Mouse (Mus musculus) midbrain, embryonic 12.5 days (tissue): ENCODE measurements around the gene Tyms. TPM values are rescaled to one million over a fixed set of nuclear protein-coding genes. Genes with fewer than 3 reads are reported as not detected.

ENCODE experiments used
- ATAC-seq: fragments of 200-750 bp; cut with Nextera tagmentation; 2 replicates; pipeline ENCODE4 v1.8.0; 2017; ENCODE audit warnings: low read depth, moderate TSS enrichment, moderate library complexity; ENCODE audit not compliant: low FRiP score
- H3K27ac ChIP-seq: fragments of 300-500 bp; sonication (generic); replicated peaks from 2 replicates; pipeline ENCODE4 v1.5.1; 2016; ENCODE audit warnings: mild to moderate bottlenecking
- H3K27me3 ChIP-seq: fragments of 300-500 bp; sonication (generic); 2 replicates; pipeline ENCODE4 v1.6.1; 2016; ENCODE audit warnings: mild to moderate bottlenecking
- H3K36me3 ChIP-seq: fragments of 300-500 bp; sonication (generic); 2 replicates; pipeline ENCODE4 v1.6.1; 2016
- H3K4me1 ChIP-seq: fragments of 300-500 bp; sonication (generic); 2 replicates; pipeline ENCODE4 v1.6.1; 2016
- H3K4me2 ChIP-seq: fragments of 300-500 bp; sonication (generic); replicated peaks from 2 replicates; pipeline ENCODE4 v1.6.1; 2016; ENCODE audit warnings: mild to moderate bottlenecking, moderate library complexity
- H3K4me3 ChIP-seq: fragments of 300-500 bp; sonication (generic); 2 replicates; pipeline ENCODE4 v1.5.1; 2016; ENCODE audit warnings: mild to moderate bottlenecking
- H3K9ac ChIP-seq: fragments of 300-500 bp; sonication (generic); replicated peaks from 2 replicates; pipeline ENCODE4 v1.6.1; 2016; ENCODE audit warnings: mild to moderate bottlenecking, moderate library complexity
- H3K9me3 ChIP-seq: fragments of 300-500 bp; sonication (generic); 2 replicates; pipeline ENCODE4 v1.6.1; 2016; ENCODE audit warnings: mild to moderate bottlenecking
- WGBS: fragments of 180-500 bp; shearing (Covaris S2); methylation state at CpG from one replicate; pipeline ENCODE4 v1.1.7; 2016; 5-methylcytosine and 5-hydroxymethylcytosine counted together
- polyA plus RNA-seq: library from polyadenylated mRNA; unstranded; fragments of >200 nt; fragmentation: Nextera tagmentation; extraction: Ambion mirVana; gene quantifications from 2 replicates; pipeline ENCODE4 v1.2.1, GENCODE M21; 2016

Tyms gene
- polyA plus RNA-seq, 1 experiment from 2014 or later = 182 TPM

GRCm38 (mm10) chr5:30012726-30013503 is 60.5 kb downstream of the Tyms start, which contains the start of gene Il6:
TSS of gene Il6 (plus strand) at chr5:30013114.
- no peaks in the 10 kb centered on the region for H3K9me3 ChIP-seq
- 71% methylated on average over 16 of the region's 16 CpGs for WGBS
- H3K27ac ChIP-seq = no peak within 1 kb of the TSS
- no peak within 1 kb of the TSS for H3K9ac ChIP-seq
- ATAC-seq = no peak
- H3K4me3 ChIP-seq = no peak within 1 kb of the TSS
- H3K36me3 ChIP-seq = no peaks in the 10 kb centered on the region
- no peak within 1 kb of the TSS for H3K4me2 ChIP-seq
- no peaks in the 10 kb centered on the region for H3K4me1 ChIP-seq
- H3K27me3 ChIP-seq = no peaks in the 10 kb centered on the region

Other genes starting within 250 kb of the Tyms start
- 0.14 TPM in 1 of 2 replicates, not detected in the other for gene Il6, start 60.5 kb downstream of the Tyms start, polyA plus RNA-seq
- 24.9 and 26.9 TPM in 2 replicates for gene Garem2, start 31.5 kb upstream of the Tyms start, polyA plus RNA-seq
- 7.2 and 7.6 TPM in 2 replicates for gene 3110082J24Rik, start 32.5 kb upstream of the Tyms start, polyA plus RNA-seq
- 96.0 and 101 TPM in 2 replicates for gene Hadha, start 81.5 kb upstream of the Tyms start, polyA plus RNA-seq
- 78.9 and 81.3 TPM in 2 replicates for gene Hadhb, start 81.6 kb upstream of the Tyms start, polyA plus RNA-seq
- not detected in 2 replicates for gene Adgrf3, start 132.1 kb upstream of the Tyms start, polyA plus RNA-seq
- gene Selenoi, start 159.0 kb upstream of the Tyms start, polyA plus RNA-seq = 23.0 and 23.3 TPM in 2 replicates
- gene Drc1, start 207.8 kb upstream of the Tyms start, polyA plus RNA-seq = 0.84 and 1.3 TPM in 2 replicates